Mouse (Mus musculus) colon, adult 2 months (tissue): ENCODE measurements around the gene Tbc1d2. TPM values are rescaled to one million over a fixed set of nuclear protein-coding genes. Genes with fewer than 3 reads are reported as not detected.

Experiments used
- polyA plus RNA-seq: library from polyadenylated mRNA; depleted of rRNA; stranded (reverse); fragments of >200 nt; gene quantifications from 2 replicates; pipeline ENCODE4 v1.2.3, GENCODE M21; 2012; rRNA removed

The Tbc1d2 gene
- 42.2 and 47.7 TPM in 2 replicates for polyA plus RNA-seq

GRCm38 (mm10) chr4:46650086-46650753 is at the start of gene Tbc1d2:
Tbc1d2 (minus strand) TSS chr4:46650209.

GRCm38 (mm10) chr4:46601844-46602423 is 48.1 kb downstream of the Tbc1d2 start, which contains the start of gene Coro2a:
Coro2a (minus strand) TSS chr4:46602202.

Other genes starting within 250 kb of the Tbc1d2 start
- not detected in 2 replicates for gene Hemgn, start 236.7 kb downstream of the Tbc1d2 start, polyA plus RNA-seq
- gene Anp32b, start 199.3 kb downstream of the Tbc1d2 start, polyA plus RNA-seq: 15.9 and 17.1 TPM in 2 replicates
- 266 and 329 TPM in 2 replicates for gene Nans, start 161.0 kb downstream of the Tbc1d2 start, polyA plus RNA-seq
- 35.1 and 42.0 TPM in 2 replicates for gene Trim14, start 114.1 kb downstream of the Tbc1d2 start, polyA plus RNA-seq
- gene Coro2a, start 48.0 kb downstream of the Tbc1d2 start, polyA plus RNA-seq: 221 and 239 TPM in 2 replicates